Mouse (Mus musculus) intestine, postnatal 0 days (tissue): ENCODE results near the gene Ccdc150. TPM values are rescaled to one million over a fixed set of nuclear protein-coding genes. Genes with fewer than 3 reads are reported as not detected.

Source experiments
- ATAC-seq: fragments of 200-750 bp; cut with Nextera tagmentation; 2 replicates; pipeline ENCODE4 v1.8.0; 2017; ENCODE audit warnings: mild to moderate bottlenecking, moderate TSS enrichment, moderate library complexity
- H3K27ac ChIP-seq: fragments of 300-500 bp; sonication (generic); 2 replicates; pipeline ENCODE4 v1.5.1; 2014; ENCODE audit warnings: mild to moderate bottlenecking, low read depth, low read length, moderate library complexity
- H3K27me3 ChIP-seq: fragments of 300-500 bp; sonication (generic); replicated peaks from 2 replicates; pipeline ENCODE4 v1.6.1; 2014; ENCODE audit warnings: low read length, mixed read lengths; ENCODE audit not compliant: control insufficient read depth, insufficient read depth
- H3K36me3 ChIP-seq: fragments of 300-500 bp; sonication (generic); 2 replicates; pipeline ENCODE4 v1.6.1; 2014; ENCODE audit warnings: mild to moderate bottlenecking, moderate library complexity; ENCODE audit not compliant: control insufficient read depth, insufficient read depth
- H3K4me1 ChIP-seq: fragments of 300-500 bp; sonication (generic); replicated peaks from 2 replicates; pipeline ENCODE4 v1.6.1; 2014; ENCODE audit warnings: antibody characterized with exemption, low read length, mixed read lengths; ENCODE audit not compliant: control insufficient read depth, insufficient read depth
- H3K4me2 ChIP-seq: fragments of 300-500 bp; sonication (generic); replicated peaks from 2 replicates; pipeline ENCODE4 v1.6.1; 2014; ENCODE audit warnings: low read depth, mild to moderate bottlenecking, moderate library complexity
- H3K4me3 ChIP-seq: fragments of 300-500 bp; sonication (generic); 2 replicates; pipeline ENCODE4 v1.5.1; 2014; ENCODE audit warnings: low read depth, low read length
- H3K9ac ChIP-seq: fragments of 300-500 bp; sonication (generic); 2 replicates; pipeline ENCODE4 v1.6.1; 2014; ENCODE audit warnings: mild to moderate bottlenecking, low read depth, low read length
- H3K9me3 ChIP-seq: fragments of 300-500 bp; sonication (generic); 2 replicates; pipeline ENCODE4 v1.6.1; 2016; ENCODE audit warnings: mixed run types; ENCODE audit not compliant: control insufficient read depth
- CTCF ChIP-seq: sonication (generic); IDR thresholded peaks from 2 replicates; pipeline ENCODE4 v1.5.1; 2016; ENCODE audit warnings: low read depth, mild to moderate bottlenecking, control low read depth, antibody characterized with exemption, moderate library complexity
- WGBS: fragments of 180-500 bp; shearing (Covaris S2); extraction: QIAGEN DNeasy Blood & Tissue Kit; methylation state at CpG from one replicate; pipeline ENCODE4 v1.1.7; 2014; 5-methylcytosine and 5-hydroxymethylcytosine counted together
- polyA plus RNA-seq: library from polyadenylated mRNA; unstranded; fragments of >200 nt; fragmentation: Nextera tagmentation; extraction: Ambion mirVana; gene quantifications from 2 replicates; pipeline ENCODE4 v1.2.1, GENCODE M21; 2015

Gene Ccdc150
- 0.10 and 0.13 TPM in 2 replicates for polyA plus RNA-seq

GRCm38 (mm10) chr1:54250158-54250866 lies at the start of gene Ccdc150:
TSS of gene Ccdc150 (plus strand) at chr1:54250683.
- Histone ChIP-seq H3K27ac (no peak within 1 kb of the TSS), H3K4me3 (peak within 1 kb of the TSS; percentile 57), H3K9me3 (no peaks in the 10 kb centered on the region), H3K4me2 (peak within 1 kb of the TSS; percentile 91), H3K27me3 (no peaks in the 10 kb centered on the region), H3K36me3 (no peaks in the 10 kb centered on the region), H3K9ac (peak within 1 kb of the TSS; percentile 50), H3K4me1 (0 out of 2 replicates have a peak, but pooled peaks cover 3% of the 10 kb centered on the region)
- ATAC-seq, result peak; percentile 100
- peak; percentile 55 for TF ChIP-seq CTCF
- WGBS, result 15% methylated on average over 33 of the region's 33 CpGs

GRCm38 (mm10) chr1:54220273-54220672 lies 30.2 kb upstream of the Ccdc150 start:
- TF ChIP-seq CTCF, result no peak
- no peaks in the 10 kb centered on the region for H3K9me3 ChIP-seq
- H3K27me3 ChIP-seq, result no peaks in the 10 kb centered on the region
- 95% methylated on average over 3 of the region's 3 CpGs for WGBS
- no peak overlapping the region for H3K9ac ChIP-seq
- no peak for ATAC-seq
- no peak overlapping the region for H3K4me2 ChIP-seq
- no peaks in the 10 kb centered on the region for H3K36me3 ChIP-seq
- no peak overlapping the region for H3K27ac ChIP-seq
- no peak overlapping the region for H3K4me3 ChIP-seq
- H3K4me1 ChIP-seq, result no peaks in the 10 kb centered on the region

DNA sequence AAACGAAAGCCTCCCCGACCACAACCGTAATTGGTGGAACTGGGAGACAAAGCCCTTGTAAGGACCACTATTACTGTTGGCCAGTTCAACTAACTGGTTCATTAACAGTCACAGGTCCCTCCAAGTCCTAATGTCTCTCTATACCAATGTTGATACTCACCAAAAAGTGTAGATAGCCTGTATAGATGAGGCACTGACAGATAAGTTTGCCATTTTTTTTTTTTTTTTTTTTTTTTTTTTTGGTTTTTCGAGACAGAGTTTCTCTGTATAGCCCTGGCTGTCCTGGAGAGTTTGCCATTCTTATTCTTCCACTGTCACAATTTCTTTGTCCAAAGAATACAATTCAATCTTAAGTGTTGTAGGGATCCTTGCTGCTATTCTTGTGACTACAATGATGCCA lies 7.8 kb upstream of the Ccdc150 start:
- TF ChIP-seq CTCF, result no peak
- H3K4me2 ChIP-seq, result no peak overlapping the region
- no peak for ATAC-seq
- H3K9ac ChIP-seq, result no peak overlapping the region
- H3K9me3 ChIP-seq, result no peaks in the 10 kb centered on the region
- H3K36me3 ChIP-seq, result no peaks in the 10 kb centered on the region
- WGBS, result 95% methylated on average over 4 of the region's 4 CpGs
- no peak overlapping the region for H3K4me3 ChIP-seq
- no peaks in the 10 kb centered on the region for H3K27me3 ChIP-seq
- H3K4me1 ChIP-seq, result no peaks in the 10 kb centered on the region
- H3K27ac ChIP-seq, result no peak overlapping the region

DNA sequence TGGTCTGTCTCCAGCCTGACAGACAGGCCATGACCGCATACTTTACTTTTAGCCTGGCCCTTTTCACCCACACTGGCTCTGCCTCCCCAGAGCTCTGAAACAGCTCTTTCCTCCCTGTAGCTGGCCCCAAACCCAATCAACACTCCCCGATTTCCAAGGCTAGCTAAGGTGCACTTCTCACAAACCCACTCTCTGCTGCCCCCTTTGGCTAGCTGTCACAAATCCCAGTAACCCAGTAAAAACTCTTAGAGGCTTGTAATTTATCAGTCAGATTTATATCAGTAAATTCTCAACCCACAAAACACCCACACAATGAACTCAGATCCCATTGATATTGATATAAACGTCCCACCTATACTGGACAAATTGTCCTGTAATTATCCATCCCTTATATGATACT lies 25.1 kb downstream of the Ccdc150 start:
- Histone ChIP-seq H3K36me3 (no peaks in the 10 kb centered on the region), H3K4me1 (no peaks in the 10 kb centered on the region), H3K27me3 (no peaks in the 10 kb centered on the region), H3K9ac (no peak overlapping the region), H3K9me3 (no peaks in the 10 kb centered on the region), H3K4me2 (no peak overlapping the region), H3K4me3 (no peak overlapping the region), H3K27ac (no peak overlapping the region)
- no peak for ATAC-seq
- 64% methylated on average over 3 of the region's 3 CpGs for WGBS
- 0 out of 2 replicates have a peak, but pooled peaks have one; percentile 26 for TF ChIP-seq CTCF

GRCm38 (mm10) chr1:54279628-54280027 lies 29.1 kb downstream of the Ccdc150 start:
- Histone ChIP-seq H3K4me1 (no peaks in the 10 kb centered on the region), H3K4me2 (no peak overlapping the region), H3K27ac (no peak overlapping the region), H3K4me3 (no peak overlapping the region), H3K36me3 (no peaks in the 10 kb centered on the region), H3K27me3 (no peaks in the 10 kb centered on the region), H3K9ac (no peak overlapping the region), H3K9me3 (no peaks in the 10 kb centered on the region)
- WGBS, result 81% methylated on average over 1 of the region's 1 CpGs
- no peak for TF ChIP-seq CTCF
- ATAC-seq, result no peak

- no peak overlapping the region for H3K27ac ChIP-seq
- no peak overlapping the region for H3K9ac ChIP-seq
- H3K27me3 ChIP-seq, result no peaks in the 10 kb centered on the region
- no peaks in the 10 kb centered on the region for H3K9me3 ChIP-seq
- 84% methylated on average over 3 of the region's 3 CpGs for WGBS
- no peak for ATAC-seq
- H3K4me2 ChIP-seq, result no peak overlapping the region
- TF ChIP-seq CTCF, result no peak
- H3K4me3 ChIP-seq, result no peak overlapping the region
- no peaks in the 10 kb centered on the region for H3K36me3 ChIP-seq
- H3K4me1 ChIP-seq, result no peaks in the 10 kb centered on the region
These were observed 30.2 kb downstream of the Ccdc150 start for GRCm38 (mm10) chr1:54280651-54281050.
